Mouse (Mus musculus) spleen, postnatal 14 days (tissue): ENCODE measurements around the gene Slc30a1.

Source experiments
- DNase-seq, 2 experiments: peaks; one replicate each; pipeline ENCODE4 v3.0.0; 2021 to 2022; ENCODE audit warnings: low spot score in 2 of 2

Gene Slc30a1

GRCm38 (mm10) chr1:191906571-191907430 lies at the start of gene Slc30a1:
TSS of gene Slc30a1 (plus strand) at chr1:191906767.
- DNase-seq = peak; percentile 99

DNA sequence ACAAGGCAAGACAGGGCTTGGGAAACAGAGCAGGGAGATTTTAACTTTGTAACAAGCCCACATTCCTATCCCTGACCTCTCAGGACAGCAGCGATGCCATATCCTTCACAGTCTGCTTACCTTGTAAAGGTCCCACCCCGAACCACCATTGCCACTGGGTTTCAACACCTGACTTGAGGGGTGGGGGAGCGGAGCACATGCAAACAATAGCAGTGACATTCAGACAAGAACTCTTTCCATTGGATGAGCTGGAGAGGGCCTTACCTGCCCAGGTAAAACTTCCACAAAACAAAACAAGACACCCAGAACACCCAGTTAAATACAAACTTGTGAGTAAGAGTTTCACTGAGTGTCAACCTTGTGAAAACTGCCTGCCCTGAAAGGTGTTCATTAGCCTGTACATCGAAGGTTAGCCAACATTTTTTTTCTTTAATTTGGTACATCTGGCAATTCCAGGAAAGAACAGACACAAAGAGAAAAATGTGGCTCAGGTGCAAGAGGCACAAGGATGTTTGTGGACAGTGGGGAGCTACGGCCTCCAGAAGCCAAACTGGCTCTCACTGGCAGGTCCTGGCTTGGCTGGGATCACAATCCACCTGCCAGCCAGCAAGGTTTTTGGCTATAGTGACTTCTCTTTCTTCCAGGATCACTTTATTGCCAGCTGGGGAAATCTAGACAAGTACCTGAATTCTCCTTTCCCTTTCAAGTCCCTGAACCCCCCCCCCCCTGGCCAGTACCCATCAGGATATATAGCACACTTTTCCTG lies 49.5 kb upstream of the Slc30a1 start:
- no peak for DNase-seq

DNA sequence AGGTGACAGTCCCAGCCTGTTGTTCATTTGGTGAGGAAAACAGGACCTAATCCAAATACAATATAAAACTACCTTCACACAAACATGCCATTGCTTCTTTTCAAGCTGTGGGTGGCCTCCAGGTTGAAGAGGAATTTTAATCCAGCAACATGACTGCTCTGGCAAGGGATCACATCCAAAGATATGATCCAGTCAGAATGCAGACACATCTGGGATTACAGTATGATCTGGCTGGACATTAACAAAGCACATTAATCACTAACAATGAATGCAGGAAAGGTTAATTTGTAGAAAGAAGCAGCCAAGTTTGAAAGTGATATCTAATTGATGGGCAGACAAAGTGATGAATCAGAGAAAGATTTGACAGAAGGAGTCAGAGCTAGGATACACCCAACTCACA lies 48.4 kb upstream of the Slc30a1 start:
- no peak for DNase-seq

DNA sequence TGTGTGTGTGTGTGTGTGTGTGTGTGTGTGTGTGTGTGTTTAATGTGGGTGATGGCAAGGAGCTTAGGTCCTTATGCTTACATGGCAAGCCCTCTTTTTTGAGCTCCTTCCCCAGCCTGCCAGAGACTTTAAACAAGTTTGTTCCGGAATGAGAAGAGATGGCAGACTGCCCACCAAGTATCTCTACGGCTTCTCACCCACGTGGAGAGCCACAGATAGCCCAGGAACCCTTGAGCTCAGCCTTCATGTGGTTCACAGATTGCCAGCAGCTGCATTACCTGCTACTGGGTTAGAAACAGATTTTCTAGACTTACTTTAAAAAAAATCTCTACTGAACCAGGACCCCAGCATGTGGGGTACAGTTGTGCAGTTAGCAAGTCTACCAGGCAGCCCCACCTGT lies 46.7 kb upstream of the Slc30a1 start:
- DNase-seq = no peak

DNA sequence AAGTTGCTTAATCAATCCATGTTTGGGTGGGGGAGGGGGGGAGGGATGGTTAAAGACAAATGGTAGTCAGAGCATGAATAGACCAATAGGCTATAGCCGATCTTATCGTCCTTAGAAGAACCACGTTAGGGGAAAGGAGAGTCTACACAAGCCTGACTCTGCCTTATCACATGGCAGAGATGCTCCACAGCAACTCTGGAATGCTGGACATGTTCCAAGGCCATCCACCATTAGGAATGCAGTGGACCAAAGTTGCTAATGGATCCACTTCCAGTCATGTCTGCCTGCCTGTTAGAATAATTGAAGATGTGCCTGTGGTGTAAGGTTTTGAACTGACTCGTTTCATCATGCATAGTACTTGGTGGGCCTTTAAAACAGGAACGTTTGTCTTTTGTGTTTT lies 45.3 kb upstream of the Slc30a1 start:
- no peak for DNase-seq

DNA sequence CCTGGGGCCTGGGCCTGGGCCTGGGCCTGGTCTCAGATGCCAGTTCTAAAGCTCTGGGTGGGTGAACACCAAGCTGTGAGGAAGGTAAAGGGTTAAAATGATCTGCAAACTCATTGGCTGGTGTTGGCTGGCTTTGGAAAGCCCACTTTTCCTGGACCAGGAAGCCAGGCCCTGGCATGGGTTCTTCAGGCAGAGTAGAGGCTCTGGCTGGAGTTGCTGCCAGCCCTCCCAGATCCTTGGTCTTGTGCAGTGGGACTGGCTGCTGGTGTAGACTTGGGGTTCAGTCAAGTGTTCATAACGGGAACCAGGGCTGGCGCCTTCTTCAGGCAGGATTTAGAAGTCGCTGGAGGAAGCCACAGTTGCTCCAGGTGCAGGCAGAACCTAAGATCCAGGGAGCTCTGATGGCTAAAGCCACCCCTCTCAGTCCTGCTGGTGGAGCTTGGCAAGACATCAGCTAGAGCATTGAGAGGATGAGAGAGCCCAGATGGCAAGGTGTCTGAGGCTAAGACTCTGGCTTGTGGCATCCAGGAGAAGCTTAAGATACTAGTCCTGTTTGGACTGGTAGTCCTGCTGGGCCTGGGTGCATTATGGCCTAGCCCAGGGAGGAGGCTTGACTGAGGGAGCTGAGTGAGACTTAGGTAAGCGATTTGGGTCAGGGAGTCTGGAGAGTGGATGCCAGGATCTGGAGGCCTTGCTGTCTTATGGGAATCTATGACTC lies 42.6 kb upstream of the Slc30a1 start:
- DNase-seq = no peak

DNA sequence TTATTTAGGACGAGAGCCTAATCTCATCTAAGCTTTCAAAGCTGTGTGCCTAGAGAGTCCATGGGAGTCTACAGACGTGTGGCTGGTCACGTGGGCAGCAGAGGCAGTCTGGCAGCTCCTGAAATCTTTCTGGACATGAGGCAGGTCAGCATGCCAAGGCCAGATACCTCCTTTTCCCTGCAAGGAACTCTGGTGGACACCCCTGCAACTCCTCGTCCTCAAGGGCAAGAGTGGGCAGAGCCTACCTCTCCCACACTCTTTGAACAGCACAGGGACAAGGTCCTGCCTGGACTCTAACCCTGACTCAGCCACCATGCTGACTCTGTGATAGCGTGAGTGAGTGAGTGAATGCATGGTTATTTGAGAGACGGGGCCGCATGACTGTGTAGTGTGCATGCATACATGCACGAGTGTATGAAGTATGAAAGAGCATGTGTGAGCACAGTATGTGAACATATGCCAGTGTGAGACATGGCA lies 42.0 kb upstream of the Slc30a1 start:
- DNase-seq = no peak

DNA sequence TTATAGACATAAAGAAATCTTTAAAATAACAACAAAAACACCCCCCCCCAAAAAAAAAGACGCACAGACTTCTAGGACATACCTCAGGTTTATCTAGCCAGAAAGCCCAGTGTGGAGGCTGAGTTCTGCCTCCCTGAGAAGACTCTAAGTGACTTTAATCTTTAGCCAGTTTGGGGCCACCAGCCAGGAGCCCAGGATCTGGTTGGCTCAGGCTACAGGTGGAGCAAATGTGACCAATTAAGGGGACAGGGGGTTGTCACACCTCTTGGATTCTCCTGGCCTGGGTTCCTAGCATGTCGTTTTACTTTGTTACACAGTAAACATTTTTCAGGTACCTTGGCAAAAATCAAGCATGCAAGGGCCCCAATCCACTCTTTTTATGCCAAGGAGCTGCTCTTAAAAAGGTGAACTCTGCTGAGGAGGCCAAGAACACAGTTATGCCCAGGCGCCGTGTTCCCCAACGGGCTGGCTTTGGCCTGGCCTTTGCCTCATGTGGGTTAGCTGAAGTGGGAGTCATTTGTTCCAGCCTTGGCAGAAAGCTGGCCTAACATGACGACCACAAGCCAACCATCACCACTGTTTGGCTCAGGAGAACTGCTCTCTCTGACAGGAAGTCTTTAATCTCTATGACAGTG lies 34.4 kb upstream of the Slc30a1 start:
- no peak for DNase-seq

DNA sequence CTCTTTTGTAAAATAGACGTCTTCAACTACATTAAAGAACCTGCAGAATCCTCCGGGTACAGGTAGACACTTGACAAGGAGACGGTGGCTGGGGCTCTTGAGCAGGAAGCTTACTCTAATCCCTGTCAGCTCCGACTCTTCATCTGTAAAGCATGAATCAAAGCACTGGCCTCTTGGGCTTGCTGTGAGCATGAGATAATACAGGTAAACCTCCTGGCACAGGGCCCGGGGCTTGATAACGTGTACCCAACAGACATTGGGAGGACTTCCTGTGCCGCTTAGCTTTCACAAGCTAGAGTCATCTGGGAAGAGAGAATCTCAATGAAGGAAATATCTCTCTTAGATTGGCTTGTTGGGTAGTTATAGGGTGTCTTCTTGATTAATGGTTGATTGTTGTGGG lies 31.6 kb upstream of the Slc30a1 start:
- no peak for DNase-seq

DNA sequence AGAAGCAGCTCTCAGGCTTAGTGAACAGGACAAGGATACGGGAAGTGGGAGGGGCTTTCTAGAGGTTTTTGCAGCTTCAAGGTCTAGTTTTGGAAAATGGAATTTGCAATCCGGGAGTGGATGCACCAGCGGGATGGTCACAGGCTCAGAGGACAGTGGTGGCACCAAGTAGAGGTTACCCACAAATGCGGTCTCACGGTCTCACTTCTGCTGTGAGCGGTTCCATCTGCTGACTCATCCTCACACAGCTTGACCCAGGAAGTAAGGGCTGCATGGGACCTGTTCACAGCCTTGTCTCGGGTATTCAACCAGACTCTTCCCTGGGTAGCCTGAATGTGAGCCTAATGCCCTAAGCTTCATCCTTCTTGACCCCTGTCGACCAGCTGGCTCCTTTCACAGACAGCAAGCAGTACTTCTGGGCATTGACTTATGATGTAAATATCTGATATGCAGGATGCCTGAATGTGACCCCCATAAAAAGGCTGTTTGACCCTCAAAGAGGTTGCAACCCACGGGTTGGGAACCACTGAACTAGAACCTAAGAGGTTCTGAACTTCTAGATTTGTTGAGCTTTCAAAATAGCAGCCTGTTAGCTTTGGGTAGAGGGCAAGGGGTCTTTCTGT lies 30.8 kb upstream of the Slc30a1 start:
- DNase-seq = no peak

GRCm38 (mm10) chr1:191877681-191878080 lies 28.9 kb upstream of the Slc30a1 start:
- DNase-seq = no peak

- no peak for DNase-seq
Observed at GRCm38 (mm10) chr1:191878518-191878921, 28.0 kb upstream of the Slc30a1 start.

DNA sequence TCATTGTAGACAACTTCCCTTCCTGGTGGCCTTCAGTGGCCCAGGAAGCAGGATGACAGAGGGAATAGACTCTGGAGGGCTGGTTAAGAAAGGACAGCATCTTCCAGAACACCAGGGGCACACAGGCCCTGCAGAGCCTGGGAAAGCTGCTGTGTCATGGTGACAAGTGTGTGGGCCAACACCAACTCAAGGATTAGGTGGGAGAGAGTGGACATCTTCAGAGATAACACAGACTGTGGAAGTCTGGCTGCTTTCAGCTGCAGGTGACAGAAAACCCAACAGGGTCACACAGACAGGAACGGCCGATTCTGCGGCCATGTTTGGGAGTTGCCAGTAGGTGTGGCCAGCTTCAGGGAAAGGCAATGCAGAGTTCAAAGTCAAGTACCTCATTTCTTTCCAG lies 26.3 kb upstream of the Slc30a1 start:
- DNase-seq = no peak

- DNase-seq = no peak
Observed at GRCm38 (mm10) chr1:191880921-191881609, 25.5 kb upstream of the Slc30a1 start.

GRCm38 (mm10) chr1:191881663-191882062 lies 24.9 kb upstream of the Slc30a1 start:
- no peak for DNase-seq

DNA sequence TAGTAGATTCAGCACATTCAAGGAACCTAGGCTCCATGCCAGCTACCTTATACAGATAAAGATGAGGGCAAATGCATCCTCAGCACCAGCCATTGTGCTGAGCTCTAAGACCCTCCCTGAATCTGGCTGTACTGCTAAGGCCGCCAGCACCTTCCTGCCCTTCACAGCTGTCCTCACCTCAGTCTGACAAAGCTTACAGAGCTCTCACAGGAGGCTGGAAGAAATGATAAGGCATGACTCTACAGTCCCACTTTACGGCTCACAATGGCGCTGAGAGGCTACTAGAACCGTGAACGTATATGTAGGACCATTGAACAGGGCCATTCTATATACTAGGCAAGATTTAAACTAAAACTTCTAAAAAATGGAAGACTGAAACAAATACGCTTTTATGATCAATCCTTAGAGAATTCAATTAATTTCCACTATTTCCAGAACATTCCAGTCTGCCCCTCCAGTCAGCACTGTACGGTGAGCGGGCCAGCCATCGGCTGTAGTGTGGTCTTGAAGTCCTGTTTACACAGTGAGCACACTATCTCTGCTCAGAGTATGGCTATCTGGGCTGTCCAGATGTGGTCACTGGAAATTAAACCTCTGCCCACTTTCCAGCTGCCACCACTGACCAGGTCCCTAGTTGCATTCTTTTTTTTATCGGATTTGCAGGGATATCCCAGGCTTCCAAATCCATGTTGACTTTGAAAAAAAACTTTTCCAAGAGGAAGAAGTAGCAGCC lies 23.9 kb upstream of the Slc30a1 start:
- DNase-seq = no peak

- DNase-seq = no peak
Observed at GRCm38 (mm10) chr1:191883654-191884053, 22.9 kb upstream of the Slc30a1 start.

GRCm38 (mm10) chr1:191891912-191892311 lies 14.7 kb upstream of the Slc30a1 start:
- DNase-seq = no peak

DNA sequence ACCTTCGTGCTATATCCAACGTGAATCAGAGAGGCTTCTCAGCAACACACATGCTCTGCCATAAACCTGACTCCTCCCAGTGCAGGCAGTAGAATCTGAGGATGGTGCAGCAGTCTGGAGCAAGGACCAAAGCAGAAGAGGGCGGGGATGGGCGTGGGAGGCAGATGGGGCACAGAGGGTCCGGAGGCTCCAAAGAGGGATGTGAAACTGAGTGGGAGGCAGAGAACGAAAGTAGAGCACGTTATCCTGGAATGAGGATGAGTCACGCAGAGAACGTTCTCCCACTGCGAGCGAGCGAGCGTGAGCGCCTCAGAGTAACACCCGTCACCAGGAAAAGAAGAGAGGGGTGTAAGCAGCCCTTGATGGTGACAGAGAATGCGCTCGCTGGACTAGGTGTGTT lies 12.2 kb upstream of the Slc30a1 start:
- DNase-seq = no peak

- DNase-seq = no peak
Observed at GRCm38 (mm10) chr1:191894857-191895256, 11.7 kb upstream of the Slc30a1 start.
